Mouse (Mus musculus) Patski (cell line): ENCODE data around the gene Fgf12. TPM values are rescaled to one million over a fixed set of nuclear protein-coding genes. Genes with fewer than 3 reads are reported as not detected.

ENCODE experiments used
- ATAC-seq: fragments of 100-300 bp; one replicate; pipeline ENCODE4 v1.8.0; 2021
- CTCF ChIA-PET: fragments of 350-600 bp; sonication (Branson Sonifier 250); formaldehyde crosslinking; loops from one replicate; lab custom pipeline; 2022; ENCODE audit warnings: inconsistent platforms; lab: Charles Lee
- POLR2A ChIA-PET: fragments of 350-600 bp; sonication (Branson Sonifier 250); formaldehyde crosslinking; loops from one replicate; lab custom pipeline; 2022; ENCODE audit warnings: antibody characterized with exemption, inconsistent platforms; lab: Charles Lee
- DNase-seq: peaks from one replicate; pipeline ENCODE4 v3.0.0-alpha.2; 2011; ENCODE audit warnings: low read depth, low spot score
- H3K27me3 ChIP-seq: fragments of 371-371 bp; one replicate; pipeline ENCODE4 v1.5.1; 2021
- CTCF ChIP-seq: fragments of 100-300 bp; IDR thresholded peaks from one replicate; pipeline ENCODE4 v1.5.1; 2021
- in situ Hi-C: fragments of 300-500 bp; cut with MboI; formaldehyde crosslinking; loops from 3 replicates; pipeline ENCODE4 v1.11.1; 2018; ENCODE audit warnings: low pct_unique_long_range_greater_than_20kb, mixed read lengths
- polyA plus RNA-seq: library from polyadenylated mRNA; unstranded; gene quantifications from one replicate; pipeline ENCODE4 v1.2.3, GENCODE M21; 2021

Gene Fgf12
- polyA plus RNA-seq, 1 experiment from 2014 or later: not detected

DNA sequence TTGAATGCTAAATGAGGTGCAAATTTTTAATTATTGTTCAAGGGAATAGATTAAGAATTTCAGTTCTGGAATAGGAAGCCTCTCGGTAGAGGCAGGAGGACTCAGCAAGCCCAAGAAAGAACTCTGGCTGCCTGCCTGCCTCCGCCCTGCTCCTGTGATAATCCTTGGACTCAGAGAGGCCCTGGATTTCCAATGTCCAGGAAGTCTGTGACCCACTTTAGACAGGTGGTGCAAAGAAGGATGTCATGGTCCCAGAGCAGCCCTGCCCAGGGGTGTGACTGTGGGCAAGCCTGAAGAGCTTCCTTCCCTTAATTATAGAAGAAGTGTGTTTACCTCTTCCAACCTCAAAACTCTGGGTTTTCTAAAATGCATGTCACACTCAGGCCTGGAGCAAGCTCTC, 273.8 kb downstream of the Fgf12 start:
- TF ChIP-seq CTCF: no peak
- CTCF ChIA-PET: no interaction called here

DNA sequence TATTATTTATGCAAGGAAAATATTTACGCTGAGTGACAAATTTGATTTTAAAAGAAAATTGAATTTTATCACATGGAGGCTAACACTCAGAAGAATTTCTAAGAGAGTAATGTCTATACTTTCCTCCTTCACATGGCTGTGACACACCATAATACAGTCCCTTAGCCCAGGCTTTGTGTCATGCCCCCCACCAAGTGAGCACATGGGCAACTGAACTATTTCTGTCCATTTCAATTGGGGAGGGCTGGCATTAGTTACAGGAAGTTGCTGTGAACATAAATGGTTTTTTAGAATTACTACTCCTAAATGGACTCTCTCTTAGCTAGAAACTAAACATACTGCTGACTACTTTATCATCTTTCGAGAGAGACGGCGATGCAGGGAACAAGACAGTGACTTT, 276.2 kb downstream of the Fgf12 start:
- CTCF ChIA-PET: no interaction called here

More for the DNA sequence above, 273.8 kb downstream of the Fgf12 start:
- POLR2A ChIA-PET: no interaction called here
- ATAC-seq: no peak
- in situ Hi-C loops: loop anchor here (25.0 kb wide), 2 partner anchors 1217 to 1317 kb away; no protein-coding TSS in a partner anchor
- DNase-seq: no peak
- peaks cover 4% of the 10 kb centered on the region for H3K27me3 ChIP-seq

DNA sequence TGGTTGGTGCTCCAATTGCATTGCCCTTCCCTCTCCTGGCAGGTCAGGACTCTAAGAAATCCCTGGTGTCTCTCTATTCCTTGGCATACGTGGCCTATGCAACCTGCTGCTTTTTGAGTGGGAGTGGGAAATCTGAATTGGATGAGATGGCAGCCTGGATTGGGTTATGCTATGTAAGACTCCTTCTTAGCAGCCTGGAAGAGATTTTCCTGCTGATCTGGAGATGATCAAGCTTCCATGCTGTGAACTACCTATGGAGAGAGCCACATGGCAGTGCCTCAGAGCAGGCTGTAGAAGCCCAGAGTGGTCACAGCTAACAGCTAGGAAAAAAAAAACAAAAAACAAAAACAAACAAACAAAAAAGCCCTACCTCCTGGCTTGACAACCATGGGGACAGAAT, 277.3 kb downstream of the Fgf12 start:
- no peak for TF ChIP-seq CTCF
- POLR2A ChIA-PET: no interaction called here
- in situ Hi-C loops: loop anchor here (25.0 kb wide), 2 partner anchors 1213 to 1313 kb away; no protein-coding TSS in a partner anchor

More for the DNA sequence above, 276.2 kb downstream of the Fgf12 start:
- no peak for DNase-seq
- TF ChIP-seq CTCF: no peak
- POLR2A ChIA-PET: no interaction called here
- in situ Hi-C loops: loop anchor here (25.0 kb wide), 2 partner anchors 1214 to 1314 kb away; no protein-coding TSS in a partner anchor
- no peak for ATAC-seq
- H3K27me3 ChIP-seq: peaks cover 4% of the 10 kb centered on the region

DNA sequence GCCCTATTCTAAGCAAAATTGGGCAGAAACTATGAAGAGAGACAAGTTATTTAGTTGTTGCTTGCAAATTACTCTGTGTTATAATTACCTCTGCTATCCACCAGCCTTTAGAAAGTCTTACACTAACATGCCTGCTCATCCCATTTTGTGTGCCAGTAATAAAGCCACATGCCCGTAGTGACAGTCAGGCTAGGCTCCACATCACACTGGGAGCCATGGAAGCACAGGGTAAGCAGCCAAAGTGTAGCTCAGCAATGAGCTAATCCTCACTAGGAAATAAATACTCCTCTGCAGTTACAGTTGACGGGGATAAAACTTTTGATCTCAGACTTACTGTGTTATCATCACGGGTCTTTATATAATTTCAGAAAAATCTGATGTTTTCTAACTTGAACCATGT, 298.0 kb downstream of the Fgf12 start:
- CTCF ChIA-PET: no interaction called here
- peaks cover 32% of the 10 kb centered on the region for H3K27me3 ChIP-seq
- DNase-seq: no peak
- ATAC-seq: no peak
- POLR2A ChIA-PET: no interaction called here
- in situ Hi-C loops: no loop called here
- TF ChIP-seq CTCF: no peak

More for the DNA sequence above, 277.3 kb downstream of the Fgf12 start:
- CTCF ChIA-PET: no interaction called here
- no peak for DNase-seq
- ATAC-seq: no peak
- H3K27me3 ChIP-seq: peaks cover 8% of the 10 kb centered on the region

DNA sequence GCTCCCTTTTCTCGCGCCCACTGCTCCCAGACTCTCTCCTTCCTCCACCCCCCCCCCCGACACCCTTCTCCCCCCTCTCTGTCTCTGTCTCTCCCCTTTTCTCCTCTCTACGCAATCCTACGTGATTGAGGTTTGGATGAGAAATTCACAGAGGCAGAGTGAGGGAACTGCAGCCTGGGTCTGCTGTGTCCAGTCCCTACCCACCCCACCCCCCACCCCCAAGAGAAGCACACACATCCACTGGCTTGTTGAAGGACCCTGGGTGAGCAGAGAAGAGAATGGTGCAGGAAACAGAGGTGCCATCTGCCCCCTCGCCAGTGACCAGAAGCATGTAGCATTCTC, 305.8 kb downstream of the Fgf12 start:
- ATAC-seq (no peak), DNase-seq (no peak)
- ChIA-PET CTCF (no interaction called here), POLR2A (no interaction called here)
- peaks cover 72% of the 10 kb centered on the region for H3K27me3 ChIP-seq
- no peak for TF ChIP-seq CTCF
- in situ Hi-C loops: no loop called here

DNA sequence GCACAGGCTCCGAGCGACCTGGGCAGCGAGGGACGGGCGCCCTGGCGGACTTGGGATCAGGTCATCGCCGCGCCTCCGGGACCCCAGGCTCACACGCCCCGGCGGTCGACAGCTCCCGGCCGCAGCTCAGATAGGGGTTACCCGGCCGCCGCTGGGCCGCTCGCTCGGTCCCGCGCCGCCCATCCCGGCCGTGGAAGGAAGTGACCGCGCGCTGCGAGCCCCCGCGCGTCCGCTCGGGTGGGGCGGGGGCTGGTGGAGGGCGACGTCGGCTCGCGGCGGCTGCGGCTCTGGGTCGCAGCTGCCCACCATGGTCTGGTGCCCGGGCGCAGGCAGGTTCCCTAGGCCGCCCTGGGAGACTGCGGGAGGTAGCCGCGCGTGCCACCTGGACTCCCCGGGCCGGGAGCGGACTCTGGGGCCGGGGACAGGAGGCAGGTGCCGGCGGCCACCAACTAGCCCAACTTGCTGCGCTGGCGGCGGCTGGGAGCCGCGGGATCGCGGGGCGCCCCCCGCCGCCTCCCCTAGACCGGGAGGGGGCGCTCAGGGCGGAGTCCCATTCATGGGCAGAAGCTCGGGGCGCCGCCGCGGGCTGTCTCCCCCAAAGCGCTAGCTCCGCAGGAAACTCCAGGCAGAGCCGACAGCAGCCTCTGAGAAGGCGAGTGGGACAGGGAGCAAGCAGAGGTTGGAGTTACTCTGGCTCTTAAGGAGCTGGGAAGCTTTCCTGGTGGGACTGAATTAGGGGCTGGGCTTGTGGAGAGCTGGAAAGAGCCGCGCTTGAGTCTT, 306.3 kb downstream of the Fgf12 start:
- ChIA-PET POLR2A (no interaction called here), CTCF (no interaction called here)
- DNase-seq: no peak
- H3K27me3 ChIP-seq: peaks cover 75% of the 10 kb centered on the region
- ATAC-seq: peak; percentile 32
- no peak for TF ChIP-seq CTCF
- in situ Hi-C loops: no loop called here

DNA sequence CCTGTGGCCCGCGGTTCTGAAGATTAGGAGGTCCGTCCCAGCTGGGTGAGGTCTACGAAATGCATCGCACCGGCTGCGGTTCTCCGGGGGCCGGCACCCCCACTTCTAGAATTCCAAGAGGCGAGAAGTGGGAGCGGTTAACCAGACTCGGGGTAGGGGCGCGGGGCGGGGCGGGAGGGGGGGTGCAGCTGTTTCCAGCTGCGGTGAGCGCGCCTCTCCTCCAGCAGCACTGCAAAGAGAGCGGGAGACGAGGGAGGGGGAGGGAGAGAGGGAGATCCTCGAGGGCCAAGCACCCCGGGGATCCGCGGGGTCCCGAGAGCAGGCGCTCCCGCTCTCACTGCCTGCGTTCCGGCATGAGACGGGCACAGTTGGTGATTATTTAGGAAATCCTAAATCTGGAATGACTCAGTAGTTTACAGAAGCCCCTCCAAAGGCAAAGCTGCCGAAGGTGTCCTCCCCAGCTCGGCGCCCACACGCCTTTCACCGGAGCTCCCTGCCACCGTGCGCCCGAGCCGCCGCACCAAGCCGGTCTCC, 307.0 kb downstream of the Fgf12 start:
- in situ Hi-C loops: no loop called here
- ChIA-PET POLR2A (no interaction called here), CTCF (no interaction called here)
- peaks cover 74% of the 10 kb centered on the region for H3K27me3 ChIP-seq
- ATAC-seq: peak; percentile 18
- DNase-seq: no peak
- TF ChIP-seq CTCF: no peak

DNA sequence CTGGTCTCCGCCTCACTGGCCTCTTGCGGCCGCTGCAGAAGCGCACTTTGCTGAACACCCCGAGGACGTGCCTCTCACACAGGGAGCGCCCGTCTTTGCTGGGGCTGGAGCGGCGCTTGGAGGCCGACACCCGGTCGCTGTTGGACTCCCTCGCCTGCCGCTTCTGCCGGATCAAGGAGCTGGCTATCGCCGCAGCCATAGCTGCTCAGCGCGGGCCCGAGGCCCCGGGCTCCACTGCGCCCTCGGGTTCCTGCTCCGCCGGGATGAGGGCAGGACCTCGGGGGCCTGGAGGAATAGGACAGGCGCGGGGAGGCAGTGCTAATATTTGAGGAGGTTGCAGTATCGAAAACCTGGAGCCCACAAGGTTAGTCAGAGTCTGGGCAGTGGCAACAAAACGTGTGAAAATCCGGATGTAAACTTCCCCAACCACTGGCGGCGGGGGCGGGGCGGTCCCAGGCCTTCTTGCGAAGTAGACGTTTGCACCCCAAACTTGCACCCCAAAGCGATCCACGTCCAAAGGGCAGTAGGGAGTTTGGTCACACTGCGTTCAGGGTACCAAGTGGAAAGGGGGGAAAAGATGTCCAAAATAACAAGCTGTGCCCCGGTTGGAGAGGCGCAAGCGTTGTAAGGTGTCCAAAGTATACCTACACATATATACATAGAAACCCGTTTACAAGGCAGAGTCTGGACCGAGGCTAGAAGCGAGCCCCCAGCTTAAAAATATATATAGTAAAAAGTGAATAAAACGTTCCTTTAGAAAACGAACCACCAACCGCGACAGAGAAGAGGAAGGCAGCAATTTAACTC, 307.7 kb downstream of the Fgf12 start:
- no peak for ATAC-seq
- peaks cover 80% of the 10 kb centered on the region for H3K27me3 ChIP-seq
- no peak for DNase-seq
- ChIA-PET POLR2A (no interaction called here), CTCF (interaction anchor here (0.6 kb wide), 1 partner anchor 347 kb away, joined by 3 read pairs; no protein-coding TSS in a partner anchor)
- TF ChIP-seq CTCF: no peak
- in situ Hi-C loops: no loop called here

DNA sequence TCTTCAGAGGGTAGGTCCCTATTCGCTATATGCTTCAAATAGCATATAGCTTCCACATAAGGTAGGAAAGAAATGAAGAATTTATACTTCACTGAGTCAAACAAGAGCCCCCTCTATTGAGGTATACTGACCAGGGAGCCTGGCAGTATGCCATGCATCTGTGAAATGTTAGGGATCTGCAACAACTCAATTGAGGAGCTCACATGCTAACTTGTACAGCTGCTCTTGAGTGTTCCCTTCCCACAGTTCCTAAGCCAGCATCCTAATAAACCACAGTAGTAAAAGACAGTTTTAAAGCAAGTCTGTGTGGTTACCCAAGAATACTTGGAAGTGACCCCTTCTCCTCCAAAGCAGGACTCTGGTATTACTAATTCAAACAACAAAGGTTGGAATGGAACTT, 331.3 kb downstream of the Fgf12 start:
- in situ Hi-C loops: no loop called here
- no peak for TF ChIP-seq CTCF
- DNase-seq: no peak
- ChIA-PET CTCF (no interaction called here), POLR2A (no interaction called here)
- ATAC-seq: no peak
- H3K27me3 ChIP-seq: peaks cover 23% of the 10 kb centered on the region

DNA sequence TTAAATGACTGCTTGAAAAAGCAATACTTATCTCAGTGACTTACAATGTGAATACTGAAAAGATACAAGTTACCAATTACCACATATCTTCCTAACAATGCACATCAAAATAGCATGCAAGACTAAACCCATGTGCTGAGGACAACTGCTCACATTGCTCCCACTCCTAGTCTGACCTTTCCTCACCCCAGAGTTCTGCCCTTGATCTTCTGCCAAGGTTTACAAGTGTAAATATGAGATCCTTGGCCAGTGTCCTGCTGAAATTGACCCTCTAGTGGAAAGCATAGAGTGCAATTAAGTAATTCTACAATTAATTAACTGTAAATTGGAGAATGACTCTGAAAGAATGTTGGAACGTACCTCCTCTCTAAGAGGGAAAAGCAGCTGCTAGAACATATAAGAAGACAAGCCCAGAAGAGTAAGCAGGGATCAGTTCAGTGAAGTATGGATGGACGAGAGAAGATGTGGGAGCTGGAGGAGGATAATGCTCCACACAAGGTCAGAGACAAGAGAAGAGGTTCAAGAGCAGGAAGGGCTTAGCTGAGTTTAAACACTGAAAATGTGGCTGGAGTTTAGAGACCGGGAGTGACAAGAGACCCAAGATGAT, 333.1 kb downstream of the Fgf12 start:
- in situ Hi-C loops: no loop called here
- ATAC-seq (no peak), DNase-seq (no peak)
- no peak for TF ChIP-seq CTCF
- H3K27me3 ChIP-seq: peaks cover 22% of the 10 kb centered on the region
- CTCF ChIA-PET: interaction anchor here (1.5 kb wide), 2 partner anchors 18 to 21 kb away, joined by 3 read pairs; no protein-coding TSS in a partner anchor
- POLR2A ChIA-PET: no interaction called here
